Mouse (Mus musculus) right cerebral cortex, postnatal 14 days (tissue): ENCODE data around the gene Sarnp.

ENCODE experiments used
- DNase-seq: peaks from one replicate; pipeline ENCODE4 v3.0.0; 2022

The Sarnp gene

GRCm38 (mm10) chr10:128817033-128817432 is at the start of gene Sarnp:
Sarnp (plus strand) TSS chr10:128817333.
- DNase-seq = no peak

GRCm38 (mm10) chr10:128772895-128773294 is 44.2 kb upstream of the Sarnp start:
- no peak for DNase-seq

GRCm38 (mm10) chr10:128773685-128774084 is 43.4 kb upstream of the Sarnp start:
- no peak for DNase-seq

GRCm38 (mm10) chr10:128778441-128778840 is 38.7 kb upstream of the Sarnp start:
- DNase-seq = no peak

GRCm38 (mm10) chr10:128779011-128779795 is 37.9 kb upstream of the Sarnp start:
- DNase-seq = no peak

- no peak for DNase-seq
Measured at GRCm38 (mm10) chr10:128780200-128780599, 36.9 kb upstream of the Sarnp start.

- no peak for DNase-seq
Measured at GRCm38 (mm10) chr10:128790398-128791124, 26.6 kb upstream of the Sarnp start, which contains the start of gene Mmp19. Mmp19 (plus strand) TSS chr10:128790910.

- DNase-seq = no peak
Measured at GRCm38 (mm10) chr10:128792041-128792440, 25.1 kb upstream of the Sarnp start.

- DNase-seq = no peak
Measured at GRCm38 (mm10) chr10:128793258-128793657, 23.9 kb upstream of the Sarnp start.

GRCm38 (mm10) chr10:128794391-128794790 is 22.7 kb upstream of the Sarnp start:
- no peak for DNase-seq

GRCm38 (mm10) chr10:128795581-128795980 is 21.6 kb upstream of the Sarnp start:
- no peak for DNase-seq

GRCm38 (mm10) chr10:128798676-128799075 is 18.5 kb upstream of the Sarnp start:
- no peak for DNase-seq

GRCm38 (mm10) chr10:128801981-128802495 is 15.1 kb upstream of the Sarnp start:
- DNase-seq = no peak

GRCm38 (mm10) chr10:128802956-128803355 is 14.2 kb upstream of the Sarnp start:
- DNase-seq = no peak

- no peak for DNase-seq
Measured at GRCm38 (mm10) chr10:128803361-128803760, 13.8 kb upstream of the Sarnp start.

- DNase-seq = peak; percentile 60
Measured at GRCm38 (mm10) chr10:128803771-128804270, 13.3 kb upstream of the Sarnp start, which contains the start of gene Dnajc14. Dnajc14 (plus strand) TSS chr10:128804062.

- peak; percentile 73 for DNase-seq
Measured at GRCm38 (mm10) chr10:128804271-128805091, 12.7 kb upstream of the Sarnp start, which contains the start of gene Tmem198b. Tmem198b (minus strand) TSS chr10:128804370.

GRCm38 (mm10) chr10:128805092-128806000 is 11.8 kb upstream of the Sarnp start:
- DNase-seq = peak; percentile 96

GRCm38 (mm10) chr10:128806086-128806485 is 11.0 kb upstream of the Sarnp start:
- DNase-seq = no peak

- no peak for DNase-seq
Measured at GRCm38 (mm10) chr10:128807018-128807417, 10.1 kb upstream of the Sarnp start.

GRCm38 (mm10) chr10:128820217-128820616 is 3.1 kb downstream of the Sarnp start:
- no peak for DNase-seq
